Mouse (Mus musculus): Measurements from ENCODE around the gene Cd160. TPM values are rescaled to one million over a fixed set of nuclear protein-coding genes. Genes with fewer than 3 reads are reported as not detected.

Cd160 gene
- total and polyA plus RNA-seq, 3 experiments, result not detected

- H3K9ac ChIP-seq (ENCODE audit: insufficient read depth, low read depth), result peak overlapping the region; percentile 68; the same call in 1 of the 2 replicates
- H3K4me2 ChIP-seq (ENCODE audit: insufficient read depth, low read depth, poor library complexity, severe bottlenecking), result peak overlapping the region; percentile 47
- H3K27me3 ChIP-seq (replicated peaks), result no peaks in the 10 kb centered on the region
- H3K27ac ChIP-seq (ENCODE audit: insufficient read depth, low read depth), result no peak overlapping the region
- no peak overlapping the region for H3K4me3 ChIP-seq (replicated peaks in 1 of 3; ENCODE audit: low read depth in 2 of 3, low read length in 2 of 3, poor library complexity in 1 of 3)
- in situ Hi-C loops (cut with MboI; ENCODE audit: low pct_ligation_motif_present, low pct_unique_long_range_greater_than_20kb, low sequenced_read_pairs), result no loop called here
- dilution Hi-C loops (cut with MboI; ENCODE audit: extremely low pct_ligation_motif_present, extremely low pct_unique_long_range_greater_than_20kb, low sequenced_read_pairs), result no loop called here
- H3K9me3 ChIP-seq (replicated peaks; ENCODE audit: low read length), result peaks cover 2% of the 10 kb centered on the region
- no peaks in the 10 kb centered on the region for H3K79me2 ChIP-seq (replicated peaks; ENCODE audit: control insufficient read depth, extremely low read depth, insufficient read depth, poor library complexity, severe bottlenecking)
- H3K4me1 ChIP-seq (ENCODE audit: control insufficient read depth in 1 of 2, insufficient read depth in 2 of 2), result peaks cover 0 to 54% of the 10 kb centered on the region in 2 experiments; a peak in 3 of 4 replicates
- peaks cover 8 to 25% of the 10 kb centered on the region in 2 experiments for H3K36me3 ChIP-seq (replicated peaks in 1 of 2; ENCODE audit: control insufficient read depth in 1 of 2, insufficient read depth in 1 of 2, low read length in 1 of 2)
- TF ChIP-seq IRF4 (IDR thresholded peaks at IDR 0.05; ENCODE audit: low read depth, low read length), result 0 out of 2 replicates have a peak, but pooled peaks have one; percentile 15
- no peak for TF ChIP-seq NRF1 (IDR thresholded peaks at IDR 0.05; ENCODE audit: low read depth, low read length)
- DNase-seq (ENCODE audit: extremely low read depth), result peak; percentile 44
These were observed 64.6 kb downstream of the Cd160 start for GRCm38 (mm10) chr3:96764528-96764927.

GRCm38 (mm10) chr3:96759695-96760094, 69.5 kb downstream of the Cd160 start:
- Histone ChIP-seq H3K27ac (ENCODE audit: insufficient read depth, low read depth) (peak overlapping the region; percentile 48), H3K79me2 (replicated peaks; ENCODE audit: control insufficient read depth, extremely low read depth, insufficient read depth, poor library complexity, severe bottlenecking) (no peaks in the 10 kb centered on the region), H3K4me3 (replicated peaks in 1 of 3; ENCODE audit: low read depth in 2 of 3, low read length in 2 of 3, poor library complexity in 1 of 3) (no peak overlapping the region), H3K9me3 (replicated peaks; ENCODE audit: low read length) (peaks cover 2% of the 10 kb centered on the region), H3K36me3 (replicated peaks in 1 of 2; ENCODE audit: control insufficient read depth in 1 of 2, insufficient read depth in 1 of 2, low read length in 1 of 2) (peaks cover 8 to 26% of the 10 kb centered on the region in 2 experiments), H3K27me3 (replicated peaks) (no peaks in the 10 kb centered on the region), H3K9ac (ENCODE audit: insufficient read depth, low read depth) (no peak overlapping the region), H3K4me2 (ENCODE audit: insufficient read depth, low read depth, poor library complexity, severe bottlenecking) (peak overlapping the region; percentile 15; the same call in 1 of the 2 replicates), H3K4me1 (ENCODE audit: control insufficient read depth in 1 of 2, insufficient read depth in 2 of 2) (peaks cover 0 to 54% of the 10 kb centered on the region in 2 experiments; a peak in 3 of 4 replicates)
- in situ Hi-C loops (cut with MboI; ENCODE audit: low pct_ligation_motif_present, low pct_unique_long_range_greater_than_20kb, low sequenced_read_pairs) (no loop called here), dilution Hi-C loops (cut with MboI; ENCODE audit: extremely low pct_ligation_motif_present, extremely low pct_unique_long_range_greater_than_20kb, low sequenced_read_pairs) (no loop called here)
- DNase-seq (ENCODE audit: extremely low read depth), result peak; percentile 91
- TF ChIP-seq EP300 (IDR thresholded peaks at IDR 0.05; ENCODE audit: low read length) (peak; percentile 78; the same call in 1 of the 2 replicates), RCOR1 (conservative IDR thresholded peaks at IDR 0.05; ENCODE audit: low read depth, low read length) (no peak), ELF1 (IDR thresholded peaks at IDR 0.05; ENCODE audit: low read depth, low read length) (no peak), IRF4 (IDR thresholded peaks at IDR 0.05; ENCODE audit: low read depth, low read length) (peak; percentile 89), ZKSCAN1 (IDR thresholded peaks at IDR 0.05; ENCODE audit: borderline replicate concordance, low read depth, low read length) (no peak), USF1 (IDR thresholded peaks at IDR 0.05; ENCODE audit: low read depth, low read length) (no peak), ZNF384 (IDR thresholded peaks at IDR 0.05; ENCODE audit: low read depth, low read length) (no peak), MXI1 (IDR thresholded peaks at IDR 0.05; ENCODE audit: low read depth, low read length) (no peak), RAD21 (IDR thresholded peaks at IDR 0.05; ENCODE audit: low read depth, low read length) (no peak), ZMIZ1 (IDR thresholded peaks at IDR 0.05; ENCODE audit: low read depth, low read length) (no peak), GABPA (IDR thresholded peaks at IDR 0.05; ENCODE audit: insufficient replicate concordance, low read depth, low read length) (no peak), CHD1 (IDR thresholded peaks at IDR 0.05; ENCODE audit: low read depth, low read length) (no peak), KAT2A (IDR thresholded peaks at IDR 0.05; ENCODE audit: insufficient replicate concordance, low read length) (no peak), USF2 (conservative IDR thresholded peaks at IDR 0.05; ENCODE audit: low read depth, low read length) (no peak), POLR2A (IDR thresholded peaks at IDR 0.05; ENCODE audit: low read depth, low read length) (no peak), ZC3H11A (IDR thresholded peaks at IDR 0.05; ENCODE audit: low read depth, low read length) (no peak), TCF12 (IDR thresholded peaks at IDR 0.05; ENCODE audit: low read depth, low read length) (0 out of 2 replicates have a peak, but pooled peaks have one; percentile 32), SMC3 (IDR thresholded peaks at IDR 0.05; ENCODE audit: low read depth, low read length) (no peak), MAFK (IDR thresholded peaks at IDR 0.05; ENCODE audit: insufficient replicate concordance, low read length) (peak; percentile 87), BHLHE40 (IDR thresholded peaks at IDR 0.05; ENCODE audit: low read depth, low read length) (peak; percentile 75), NELFE (IDR thresholded peaks at IDR 0.05; ENCODE audit: low read depth, low read length) (no peak), MEF2A (IDR thresholded peaks at IDR 0.05; ENCODE audit: borderline replicate concordance, low read depth, low read length) (peak; percentile 94), CHD2 (IDR thresholded peaks at IDR 0.05; ENCODE audit: low read length) (no peak), TBP (conservative IDR thresholded peaks at IDR 0.05; ENCODE audit: low read depth, low read length) (no peak), MYC (IDR thresholded peaks at IDR 0.05; ENCODE audit: low read depth, low read length) (no peak; the same call in 1 of the 2 replicates), MAZ (IDR thresholded peaks at IDR 0.05; ENCODE audit: low read depth, low read length) (no peak), UBTF (IDR thresholded peaks at IDR 0.05; ENCODE audit: low read depth, low read length) (no peak), SIN3A (IDR thresholded peaks at IDR 0.05; ENCODE audit: low read length) (0 out of 2 replicates have a peak, but pooled peaks have one; percentile 43), E2F4 (IDR thresholded peaks at IDR 0.05; ENCODE audit: insufficient replicate concordance, low read depth, low read length) (no peak), ETS1 (conservative IDR thresholded peaks at IDR 0.05; ENCODE audit: low read depth, low read length) (peak; percentile 83), NRF1 (IDR thresholded peaks at IDR 0.05; ENCODE audit: low read depth, low read length) (peak; percentile 79), JUN (IDR thresholded peaks at IDR 0.05; ENCODE audit: insufficient read depth, low read depth, low read length) (peak; percentile 65; the same call in 1 of the 2 replicates)

Data from CH12.LX (cell line).